Mouse (Mus musculus): Measurements from ENCODE around the gene Ikzf1.

Ikzf1 gene

DNA sequence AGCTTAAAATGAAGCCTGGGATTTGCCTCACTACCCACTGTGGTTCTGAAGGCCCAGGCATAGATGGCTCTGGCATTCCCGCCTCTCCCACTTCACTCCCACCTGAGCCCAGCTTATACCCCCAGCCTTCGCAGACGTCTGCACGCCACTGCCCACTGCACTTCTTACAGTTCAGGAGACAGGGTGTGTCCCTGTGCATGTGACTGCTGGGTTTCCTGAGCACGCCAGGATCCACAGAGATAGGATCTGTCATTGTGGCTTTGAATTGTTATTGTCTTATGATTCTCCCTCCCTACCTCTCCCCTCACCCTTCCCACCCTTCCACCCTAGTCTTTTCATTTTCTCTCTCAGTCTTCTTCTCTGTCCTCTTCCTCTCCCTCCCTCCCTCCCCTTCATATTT is 34.9 kb downstream of the Ikzf1 start:
- DNase-seq (ENCODE audit: low read depth in 1 of 2, low spot score in 2 of 2) = no peak

DNA sequence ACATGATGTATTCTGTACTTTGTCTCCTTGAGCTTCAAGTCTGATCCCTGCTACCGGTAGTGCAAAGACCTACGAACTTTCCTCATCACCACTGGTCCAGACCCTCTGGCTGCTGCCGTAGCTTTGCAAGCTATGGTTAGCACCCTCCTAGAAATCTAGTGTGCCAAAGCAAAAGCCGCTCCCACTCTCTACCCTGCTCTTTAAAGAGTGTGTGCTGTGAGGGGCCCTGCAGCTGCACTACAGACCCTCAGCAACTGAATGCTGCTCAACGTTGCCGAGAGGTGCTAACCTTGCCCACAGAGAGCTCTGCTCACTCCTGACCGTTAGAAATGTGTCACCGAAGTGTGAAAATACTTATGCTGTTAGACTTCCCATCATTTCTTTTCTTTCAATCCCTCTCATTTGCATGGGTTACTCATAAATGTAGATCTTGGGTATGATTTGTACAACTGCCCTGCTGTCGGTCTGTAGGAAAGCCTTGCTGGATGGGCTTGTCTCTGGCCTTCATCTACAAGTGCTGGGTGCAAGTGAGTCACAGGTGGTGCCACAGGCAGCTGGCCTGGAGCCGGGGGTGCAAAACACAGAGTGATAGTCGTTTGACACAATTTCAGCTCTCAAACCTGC is 40.6 kb downstream of the Ikzf1 start:
- no peak for DNase-seq (ENCODE audit: low read depth in 1 of 2, low spot score in 2 of 2)

DNA sequence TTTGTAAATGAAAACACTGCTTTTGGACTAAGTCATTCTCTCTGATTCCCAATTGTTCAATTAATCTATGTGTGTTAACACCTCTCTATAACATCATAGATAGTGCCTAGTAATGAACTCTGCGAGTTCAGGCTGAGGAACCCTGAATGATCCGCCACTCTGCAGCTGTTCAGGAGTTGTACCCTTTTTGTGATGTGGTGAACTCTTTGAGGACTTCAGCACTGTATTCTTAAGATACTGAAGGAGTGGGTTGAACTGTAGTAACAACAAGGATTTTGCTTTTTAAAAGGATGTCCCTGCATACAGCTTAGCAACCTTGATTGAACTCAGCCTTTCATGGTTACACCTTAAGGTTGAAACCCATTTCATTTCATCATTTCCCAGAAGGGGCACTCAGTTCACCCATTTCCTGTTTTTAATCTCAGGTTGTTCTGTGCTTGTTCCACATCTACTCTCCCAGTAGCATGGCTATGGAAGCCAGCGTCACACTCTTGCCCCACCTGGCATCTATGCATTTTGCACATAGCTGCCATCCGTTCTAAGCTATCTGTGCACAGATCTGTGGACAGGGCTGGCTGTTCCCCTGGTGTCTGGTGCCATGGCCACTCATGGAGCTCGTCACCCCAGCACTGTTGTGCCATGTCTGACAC is 41.2 kb downstream of the Ikzf1 start:
- no peak for DNase-seq (ENCODE audit: low read depth in 1 of 2, low spot score in 2 of 2)

DNA sequence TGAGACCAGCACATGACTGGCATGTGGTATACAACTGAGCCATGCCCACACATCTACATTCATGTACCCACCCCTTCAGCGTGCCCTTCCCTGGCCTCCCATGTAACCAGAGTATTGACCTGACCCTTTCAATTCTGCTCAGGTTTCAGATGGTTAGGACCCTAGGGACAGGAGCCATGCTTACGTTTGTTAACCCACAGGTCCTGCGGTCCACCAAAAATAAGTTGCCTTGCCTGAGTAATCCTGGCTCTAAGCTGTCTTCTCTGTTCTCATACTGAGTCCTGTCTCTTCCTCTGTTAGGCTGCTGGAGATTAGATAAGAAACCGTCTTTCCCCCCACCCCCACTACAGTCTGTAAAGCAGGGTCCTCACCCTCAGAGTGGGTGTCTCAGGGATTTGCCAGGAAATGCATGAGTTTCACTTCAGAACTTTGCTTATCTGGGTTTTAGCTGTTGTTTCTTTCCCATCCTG is 42.0 kb downstream of the Ikzf1 start:
- no peak for DNase-seq (ENCODE audit: low read depth in 1 of 2, low spot score in 2 of 2)

DNA sequence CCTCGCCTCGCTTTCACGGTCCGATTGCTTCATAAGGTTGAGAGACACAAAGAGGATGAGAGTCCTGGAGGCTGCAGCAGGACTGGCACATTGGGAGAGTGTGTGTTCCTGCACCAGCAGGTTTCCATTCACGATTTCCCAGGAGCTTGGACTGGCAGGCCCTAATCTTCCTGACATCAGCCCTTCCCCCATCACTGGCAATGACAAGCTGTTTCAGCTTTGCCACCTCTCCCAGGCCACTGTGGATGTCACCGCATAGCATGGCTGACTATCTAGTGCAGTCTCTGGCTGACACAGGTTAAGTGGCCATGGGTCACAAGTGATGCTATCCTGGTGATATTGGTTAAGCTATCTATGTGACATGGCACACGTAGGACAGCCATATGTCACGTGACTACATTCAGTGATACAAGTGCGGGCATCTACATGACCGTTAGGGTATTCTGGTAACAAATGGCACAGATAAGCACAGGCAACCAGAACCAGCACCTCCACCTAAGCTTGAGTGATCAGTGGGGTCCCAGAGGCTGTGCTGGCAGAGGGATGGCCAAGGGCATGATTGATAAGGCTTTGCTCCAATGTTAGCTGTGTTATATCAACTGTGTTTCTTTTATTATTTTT is 43.2 kb downstream of the Ikzf1 start:
- DNase-seq (ENCODE audit: low read depth in 1 of 2, low spot score in 2 of 2) = no peak

DNA sequence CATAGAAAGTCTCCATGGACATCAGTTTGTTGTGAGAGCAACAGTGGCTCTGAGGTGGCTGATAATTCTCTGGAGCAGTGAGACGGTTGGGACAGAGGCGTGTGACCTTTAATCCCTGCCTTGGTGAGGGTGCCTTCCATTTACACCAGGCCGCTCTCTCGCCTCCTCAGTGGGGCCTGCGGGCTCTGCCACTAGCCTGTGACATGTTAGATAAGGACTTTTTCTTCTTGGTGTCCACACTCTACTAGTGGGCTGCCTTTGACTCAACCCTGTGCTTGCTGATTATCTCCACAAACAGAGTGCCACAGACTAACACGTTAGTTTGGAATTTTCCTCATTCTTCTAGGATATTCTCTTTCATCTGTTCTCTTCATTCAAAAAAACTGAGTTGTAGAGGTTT is 44.4 kb downstream of the Ikzf1 start:
- no peak for DNase-seq (ENCODE audit: low read depth in 1 of 2, low spot score in 2 of 2)

DNA sequence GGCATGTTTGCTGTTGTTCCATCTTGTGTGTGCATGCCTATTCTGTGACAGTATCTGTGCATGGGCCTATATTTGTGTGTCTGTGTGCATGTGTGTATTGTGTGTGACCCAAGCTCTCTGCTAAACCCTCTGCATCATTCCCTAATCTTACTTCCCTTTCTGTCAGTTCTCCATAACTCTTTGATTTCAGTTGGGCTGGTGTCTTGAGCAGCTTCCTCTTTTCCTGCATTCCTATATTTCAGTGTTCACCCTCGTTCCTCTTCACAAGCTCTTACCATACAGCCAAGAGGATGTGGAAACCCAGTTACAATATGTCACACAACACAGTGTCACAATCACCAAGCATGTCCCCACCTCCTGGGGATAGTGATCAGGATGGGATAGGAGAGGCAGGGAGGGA is 45.3 kb downstream of the Ikzf1 start:
- DNase-seq (ENCODE audit: low read depth in 1 of 2, low spot score in 2 of 2) = peak; percentile 31 to 63

DNA sequence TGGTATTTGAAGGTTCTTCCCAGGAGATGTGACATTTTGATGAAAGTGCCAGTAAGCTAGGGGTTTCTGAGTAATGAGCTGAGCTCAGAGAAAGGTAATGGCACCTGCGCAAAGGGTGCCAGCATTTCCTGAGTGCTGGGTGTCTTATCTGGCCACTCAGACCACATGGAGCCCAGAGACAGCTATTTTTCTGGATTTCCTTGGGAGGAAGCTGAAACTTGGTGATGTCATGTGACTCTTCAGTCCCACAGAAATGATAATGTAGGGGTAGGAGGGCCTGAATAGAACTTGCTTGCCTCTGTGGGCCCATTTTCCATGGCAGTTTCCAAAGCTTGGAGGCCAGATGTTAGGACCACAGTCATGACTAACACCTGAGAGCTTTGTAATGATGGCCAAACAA is 46.9 kb downstream of the Ikzf1 start:
- DNase-seq (ENCODE audit: low read depth in 1 of 2, low spot score in 2 of 2) = no peak

DNA sequence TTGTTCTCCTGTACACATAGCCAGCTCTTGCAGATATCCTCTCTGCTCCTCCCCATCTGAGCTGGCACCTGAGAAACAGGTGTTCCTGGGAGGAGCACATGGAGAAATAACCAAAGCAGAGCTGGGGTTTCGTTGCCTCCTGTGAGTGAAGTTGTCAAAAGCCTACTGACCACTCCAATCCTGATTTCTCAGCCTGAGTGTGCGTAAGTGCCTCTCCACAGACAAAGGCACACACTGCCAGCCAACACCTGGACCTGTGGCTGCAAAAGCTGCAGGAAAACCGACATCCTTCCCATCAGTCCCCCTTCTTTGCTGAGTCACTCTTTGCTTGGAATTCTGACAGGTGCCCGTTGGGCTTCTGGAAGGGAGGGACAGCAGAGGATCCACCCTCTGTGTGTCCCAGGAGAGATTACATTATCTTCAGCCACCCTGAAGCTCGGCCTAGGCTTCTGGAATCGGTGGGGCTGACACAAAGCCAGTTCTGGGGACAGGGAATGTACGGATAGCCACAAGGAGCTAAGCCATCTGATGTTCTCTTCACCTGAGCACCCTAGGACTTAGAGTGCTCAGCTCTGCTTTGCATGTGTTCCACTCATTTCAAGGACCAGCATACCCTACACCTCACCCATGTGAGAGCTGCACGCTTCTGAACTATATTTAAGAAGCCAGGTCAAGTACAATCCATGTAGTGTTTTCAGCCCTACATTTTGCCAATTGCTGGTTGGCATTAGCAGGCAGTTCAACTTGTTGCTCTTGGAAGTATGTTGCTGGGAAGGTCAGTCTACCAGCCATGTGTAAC is 48.4 kb downstream of the Ikzf1 start:
- no peak for DNase-seq (ENCODE audit: low read depth in 1 of 2, low spot score in 2 of 2)

DNA sequence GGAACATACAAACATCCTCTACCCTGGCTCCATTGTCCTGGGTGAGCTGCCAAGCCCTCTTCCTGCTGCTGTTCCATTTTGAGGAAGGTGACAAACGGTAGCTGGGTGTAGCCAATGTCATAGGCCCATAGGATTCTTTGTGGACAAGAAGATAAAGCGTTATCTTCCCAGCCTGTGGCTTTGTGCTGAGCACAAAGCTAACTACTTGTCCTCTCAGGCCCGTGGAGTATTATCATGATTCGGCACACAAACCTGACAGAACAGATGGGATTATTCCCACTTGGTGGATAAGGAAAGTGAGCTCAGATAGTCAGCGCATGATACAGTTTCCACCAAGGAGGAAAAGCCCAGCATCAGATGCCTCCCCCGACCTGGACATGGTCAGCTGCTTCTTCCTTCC is 50.4 kb downstream of the Ikzf1 start:
- no peak for DNase-seq (ENCODE audit: low read depth in 1 of 2, low spot score in 2 of 2)

DNA sequence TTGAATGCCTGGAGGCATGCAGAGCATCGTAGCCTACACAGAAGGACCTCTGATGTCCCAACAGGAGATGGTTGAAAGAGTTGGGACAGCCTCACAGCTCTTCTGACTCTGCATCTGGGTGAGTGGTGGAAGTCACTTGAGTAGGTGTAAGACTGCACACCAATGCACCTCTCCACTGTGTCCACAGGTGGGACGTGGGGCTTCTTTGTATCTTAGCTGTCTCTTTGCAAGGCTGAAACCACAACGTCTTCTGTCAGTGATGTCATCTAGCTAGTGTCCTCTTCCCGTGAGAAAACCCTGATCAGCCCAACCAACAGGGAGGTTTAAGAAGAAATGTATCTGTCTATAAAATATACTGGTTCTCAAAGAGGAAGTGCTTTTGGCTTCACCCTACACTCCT is 52.1 kb downstream of the Ikzf1 start:
- DNase-seq (ENCODE audit: low read depth in 1 of 2, low spot score in 2 of 2) = no peak

DNA sequence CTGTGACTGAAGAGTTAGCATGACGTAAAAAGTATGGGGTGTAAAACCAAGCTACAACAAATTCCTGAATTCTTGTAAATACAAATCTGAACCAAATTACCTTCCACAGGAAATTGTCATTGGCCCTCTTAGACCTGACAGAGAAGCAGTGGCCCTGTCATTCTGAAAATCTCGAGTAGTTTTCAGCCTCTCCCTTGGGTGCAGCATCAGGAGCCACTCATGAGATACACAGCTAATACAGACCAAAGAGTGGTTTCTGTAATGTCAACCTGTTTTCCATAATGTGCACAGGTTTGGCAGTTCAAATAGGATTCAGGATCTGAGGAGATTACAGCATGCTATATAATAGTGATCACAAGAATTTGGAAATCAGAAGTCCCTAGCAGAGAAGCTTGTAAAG is 52.8 kb downstream of the Ikzf1 start:
- DNase-seq (ENCODE audit: low read depth in 1 of 2, low spot score in 2 of 2) = no peak

DNA sequence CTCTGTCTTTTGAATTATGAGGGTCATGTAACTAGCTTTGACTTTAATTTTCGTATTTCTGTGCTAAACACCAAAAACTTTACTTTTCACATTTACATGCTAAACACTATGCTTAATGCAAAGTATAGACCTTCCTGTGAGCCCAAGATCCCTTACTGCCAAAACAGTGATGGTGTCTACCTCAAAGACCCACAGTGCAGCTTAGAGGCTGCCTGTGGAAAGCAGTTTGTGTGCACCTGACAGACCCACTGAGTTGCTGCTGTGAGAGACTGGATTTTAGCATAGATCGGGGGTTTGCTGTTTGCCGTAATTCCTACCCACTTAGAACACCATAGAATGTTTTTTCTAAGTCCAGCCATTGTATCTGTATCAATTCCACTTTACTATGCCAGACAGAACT is 54.3 kb downstream of the Ikzf1 start:
- DNase-seq (ENCODE audit: low read depth in 1 of 2, low spot score in 2 of 2) = no peak

DNA sequence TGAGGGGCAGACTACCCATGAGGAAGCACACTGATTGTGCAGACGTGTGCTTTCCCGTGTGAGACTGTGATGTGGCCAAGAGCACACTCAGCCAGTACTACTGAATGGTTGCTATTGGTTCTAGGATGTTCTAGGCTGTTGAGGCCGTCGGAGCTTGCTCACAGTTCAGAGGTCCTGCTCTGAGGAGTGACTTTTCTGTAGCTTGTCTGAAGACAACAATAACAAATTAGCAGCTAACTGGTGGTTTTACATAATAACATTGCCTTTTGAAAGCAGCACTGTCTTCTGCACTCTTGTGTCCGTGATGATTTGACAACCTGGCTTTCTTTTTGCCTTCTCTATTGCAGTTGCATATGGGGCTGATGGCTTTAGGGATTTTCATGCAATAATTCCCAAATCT is 55.8 kb downstream of the Ikzf1 start:
- DNase-seq (ENCODE audit: low read depth in 1 of 2, low spot score in 2 of 2) = no peak

DNA sequence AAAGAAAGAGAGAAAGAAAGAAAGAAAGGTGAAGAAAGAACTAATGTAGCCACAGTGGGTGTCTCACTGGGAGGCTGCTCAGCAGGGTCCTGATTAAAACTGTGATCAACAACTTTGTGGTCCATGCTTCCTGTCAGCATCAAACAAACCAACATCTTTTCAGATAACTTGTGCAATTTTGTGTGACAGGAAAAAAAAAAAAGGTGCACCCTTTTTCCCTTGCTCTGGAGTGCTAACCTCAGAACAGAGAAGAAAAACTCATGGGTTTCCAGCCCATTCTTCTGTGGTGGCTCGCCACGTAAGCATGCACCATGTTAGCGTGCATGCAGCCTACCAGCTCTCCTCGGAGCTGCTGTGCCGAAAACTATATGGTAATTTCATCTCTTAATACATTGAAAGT is 56.8 kb downstream of the Ikzf1 start:
- DNase-seq (ENCODE audit: low read depth in 1 of 2, low spot score in 2 of 2) = no peak

DNA sequence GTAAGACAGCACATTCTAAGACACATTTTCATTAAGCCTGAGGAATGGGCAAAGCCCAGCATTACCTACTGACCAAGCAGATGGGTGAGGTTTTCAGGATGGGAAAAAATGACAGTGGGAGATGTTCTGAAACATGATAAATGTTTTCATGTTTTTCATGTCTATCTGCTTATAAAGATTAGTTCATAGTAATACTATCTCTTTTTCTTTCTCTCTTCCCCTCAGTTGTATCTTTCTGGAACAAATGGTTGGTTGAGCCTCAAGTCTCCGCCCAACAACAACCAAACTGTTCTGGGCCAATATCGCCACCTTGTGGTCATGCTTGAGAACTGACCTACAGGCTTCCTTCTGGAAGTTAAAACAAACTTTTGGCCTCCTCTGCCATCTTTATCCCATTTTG is 57.8 kb downstream of the Ikzf1 start:
- peak; percentile 19 to 49 for DNase-seq (ENCODE audit: low read depth in 1 of 2, low spot score in 2 of 2)

DNA sequence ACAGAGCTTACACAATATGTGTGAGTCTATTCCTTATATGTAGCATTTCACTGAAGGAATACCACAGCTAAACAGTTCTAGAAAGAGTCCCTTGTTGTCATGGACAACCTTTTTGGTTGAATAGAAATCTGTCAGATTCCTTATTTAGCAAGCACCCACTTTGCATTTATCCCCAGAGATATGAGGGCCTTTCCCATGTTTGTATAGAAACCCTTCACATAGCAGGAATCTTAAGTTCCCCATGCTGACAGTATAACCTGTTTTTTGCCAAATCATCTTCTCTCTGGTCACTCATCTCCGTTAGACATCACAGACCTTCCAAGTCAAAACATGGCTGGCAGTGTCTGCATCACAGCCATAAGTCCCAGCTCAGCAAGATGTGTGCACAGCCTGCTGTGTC is 59.4 kb downstream of the Ikzf1 start:
- no peak for DNase-seq (ENCODE audit: low read depth in 1 of 2, low spot score in 2 of 2)

DNA sequence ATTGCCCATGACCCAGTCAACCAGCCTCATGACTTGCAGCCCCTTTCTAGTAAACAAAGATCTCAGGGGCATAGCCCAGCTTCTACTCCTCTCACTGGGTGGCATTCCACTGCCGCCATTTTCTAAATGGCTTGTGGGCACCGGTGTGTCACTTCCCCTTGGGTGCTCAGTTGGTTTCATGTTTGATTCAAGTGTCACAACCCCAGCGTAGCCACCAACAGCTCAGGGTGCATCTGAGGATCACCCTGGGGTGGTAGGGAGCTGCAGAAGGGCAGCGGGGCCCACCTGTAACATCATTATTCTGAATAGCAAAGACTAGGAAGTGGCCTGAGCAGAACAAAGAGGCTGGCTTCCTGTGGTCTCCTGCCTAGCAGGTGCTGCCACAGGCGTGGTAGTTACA is 66.3 kb downstream of the Ikzf1 start:
- no peak for DNase-seq (ENCODE audit: low read depth in 1 of 2, low spot score in 2 of 2)

DNA sequence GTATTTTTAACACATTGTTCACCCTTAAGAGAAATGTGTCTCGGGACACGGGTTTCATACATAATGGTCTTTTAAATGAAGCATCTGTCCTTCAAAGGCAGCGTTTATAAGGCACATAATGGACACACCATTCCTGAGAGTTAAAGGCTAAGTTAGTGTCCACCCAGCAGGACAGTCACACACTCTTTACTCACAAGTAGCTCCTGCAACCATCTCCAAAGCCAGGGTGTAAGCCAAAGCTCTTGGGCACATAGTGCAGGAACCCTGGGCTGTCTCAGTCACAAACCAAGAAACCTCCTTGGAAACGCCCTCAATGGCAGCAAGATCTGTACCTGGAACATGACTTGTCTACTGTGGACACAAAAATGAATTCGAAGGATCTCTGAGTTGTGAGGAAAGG is 68.1 kb downstream of the Ikzf1 start:
- no peak for DNase-seq (ENCODE audit: low read depth in 1 of 2, low spot score in 2 of 2)

DNA sequence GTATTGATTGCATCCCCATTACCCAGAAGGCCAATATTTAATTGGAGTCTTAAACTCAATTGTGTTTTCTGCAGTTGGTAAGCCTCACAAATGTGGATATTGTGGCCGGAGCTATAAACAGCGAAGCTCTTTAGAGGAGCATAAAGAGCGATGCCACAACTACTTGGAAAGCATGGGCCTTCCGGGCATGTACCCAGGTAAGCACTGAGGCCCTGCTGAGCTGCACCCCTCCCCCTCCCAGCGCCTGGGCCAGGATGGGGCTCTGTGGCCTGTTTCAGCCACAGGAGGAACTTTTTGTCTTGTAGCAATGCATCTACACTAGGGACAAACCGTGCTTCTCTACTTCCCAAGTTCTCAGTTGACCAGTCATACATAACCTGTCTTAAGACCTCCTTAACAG is 73.3 kb downstream of the Ikzf1 start:
- no peak for DNase-seq (ENCODE audit: low read depth in 1 of 2, low spot score in 2 of 2)

DNA sequence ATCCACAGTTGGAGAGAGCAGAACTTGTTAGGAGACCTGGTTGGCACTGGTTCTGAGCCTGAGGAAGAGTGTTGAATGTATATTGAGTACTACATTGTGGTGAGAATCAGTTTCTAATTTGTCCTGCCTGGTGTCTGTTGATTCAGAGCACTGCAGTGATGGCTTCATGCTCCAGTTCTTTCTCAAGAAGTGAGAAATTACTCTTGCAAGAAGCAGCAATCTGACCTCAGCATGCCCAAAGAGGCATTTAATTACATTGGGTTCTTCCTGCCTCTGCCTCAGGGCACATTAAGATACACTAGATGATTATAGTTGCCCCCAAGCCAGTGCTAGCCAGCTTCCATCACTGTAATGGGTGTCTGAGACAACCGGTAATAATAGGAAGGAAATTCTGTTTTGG is 74.1 kb downstream of the Ikzf1 start:
- DNase-seq (ENCODE audit: low read depth in 1 of 2, low spot score in 2 of 2) = no peak

DNA sequence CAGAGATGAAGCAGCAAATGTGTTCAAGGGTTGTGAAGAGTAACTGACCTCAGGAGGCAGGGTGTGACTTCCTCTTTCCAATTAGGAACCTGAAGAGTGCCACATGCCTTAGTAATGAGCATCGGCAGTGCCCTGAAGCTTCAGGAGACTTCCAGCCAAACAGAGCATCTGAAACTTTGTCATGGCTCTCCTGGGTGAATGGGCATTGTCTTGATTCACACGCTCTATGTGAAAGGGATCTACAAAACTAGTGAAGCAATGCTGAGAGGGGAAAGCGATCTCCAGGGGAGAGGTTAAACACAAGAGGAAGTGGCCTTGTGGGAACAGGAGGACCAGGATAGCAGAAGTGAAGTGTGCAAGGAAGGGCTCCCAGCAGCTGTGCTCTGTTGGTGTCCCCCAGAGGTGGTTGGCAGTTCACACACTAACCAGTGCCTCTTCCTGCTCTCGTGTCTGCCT is 78.4 kb downstream of the Ikzf1 start:
- DNase-seq (ENCODE audit: low read depth in 1 of 2, low spot score in 2 of 2) = peak; percentile 64 to 73
